Mouse (Mus musculus) heart, adult 2 months (tissue): ENCODE results near the gene Aknad1.

Experiments used
- EP300 ChIP-seq: fragments of 200-500 bp; IDR thresholded peaks from 2 replicates; pipeline ENCODE4 v1.6.1; 2011; ENCODE audit warnings: low read depth, low read length, control low read depth; ENCODE audit not compliant: insufficient read depth
- POLR2A ChIP-seq: fragments of 200-500 bp; IDR thresholded peaks from 2 replicates; pipeline ENCODE4 v1.6.1; 2011; ENCODE audit warnings: mild to moderate bottlenecking, low read depth, low read length, control low read depth; ENCODE audit not compliant: insufficient read depth

DNA sequence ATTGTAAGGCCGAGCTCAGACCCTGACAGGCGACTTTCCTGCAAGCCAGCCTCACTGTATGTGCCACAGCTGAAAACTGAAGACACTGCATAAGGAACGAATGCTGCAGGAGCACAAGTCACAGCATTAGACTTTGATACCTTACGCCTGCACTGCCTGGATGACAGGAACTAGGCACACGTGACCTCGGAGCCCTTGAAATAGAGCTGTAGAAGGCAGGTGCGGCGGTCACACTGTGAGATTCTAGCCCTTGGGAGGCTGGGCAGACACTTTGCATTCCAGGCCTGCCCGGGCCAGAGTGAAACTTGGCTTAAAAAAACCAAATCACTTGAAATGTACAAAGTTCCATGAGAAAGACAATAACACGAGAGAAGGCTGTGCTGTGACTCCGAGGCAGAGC, 91.0 kb downstream of the Aknad1 start:
- no peak for TF ChIP-seq EP300
- TF ChIP-seq POLR2A = no peak
